Mouse (Mus musculus) gonadal fat pad, adult 2 months (tissue): ENCODE results near the gene Fbxo39. TPM values are rescaled to one million over a fixed set of nuclear protein-coding genes. Genes with fewer than 3 reads are reported as not detected.

ENCODE experiments used
- DNase-seq: peaks from one replicate; pipeline ENCODE4 v3.0.0-alpha.2; 2012; ENCODE audit warnings: low read depth
- polyA plus RNA-seq: library from polyadenylated mRNA; depleted of rRNA; stranded (reverse); fragments of >200 nt; gene quantifications from 2 replicates; pipeline ENCODE4 v1.2.3, GENCODE M21; 2012; rRNA removed

Fbxo39 gene
- polyA plus RNA-seq, 1 experiment = 0.20 TPM

DNA sequence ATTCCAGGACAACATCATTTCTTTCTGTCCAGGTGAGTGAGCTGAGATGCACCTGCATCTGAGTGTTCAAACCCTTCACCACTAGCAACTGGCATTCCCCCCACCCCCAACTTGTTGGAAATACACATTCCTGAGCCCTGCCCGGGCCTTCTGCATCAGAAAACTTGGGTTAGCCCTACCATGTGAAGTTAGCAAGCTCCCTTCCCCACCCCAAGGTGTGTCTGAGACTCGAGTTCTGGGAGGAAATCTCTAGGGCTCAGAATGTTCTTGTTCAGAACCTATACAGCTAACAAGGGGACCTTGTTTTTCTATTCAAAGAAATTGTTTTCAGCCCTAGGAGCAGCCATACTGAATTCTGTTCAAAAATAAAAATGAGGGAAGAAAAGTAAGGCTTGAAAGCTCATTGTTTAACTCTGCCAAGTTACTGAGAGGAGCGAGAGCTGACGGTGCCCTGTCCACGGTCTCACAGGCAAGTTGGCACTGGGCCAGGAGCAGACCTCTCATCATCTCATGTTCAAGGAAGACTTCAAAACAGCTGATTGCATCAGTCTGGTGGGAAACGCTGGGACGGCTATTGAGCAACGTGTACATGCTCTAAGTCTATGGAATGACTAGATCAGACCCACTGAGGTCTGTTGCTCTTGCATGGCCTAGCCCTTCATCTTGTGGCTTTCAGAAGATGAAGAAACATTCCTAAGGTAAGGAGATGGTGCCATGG lies 49.4 kb downstream of the Fbxo39 start:
- DNase-seq = no peak

DNA sequence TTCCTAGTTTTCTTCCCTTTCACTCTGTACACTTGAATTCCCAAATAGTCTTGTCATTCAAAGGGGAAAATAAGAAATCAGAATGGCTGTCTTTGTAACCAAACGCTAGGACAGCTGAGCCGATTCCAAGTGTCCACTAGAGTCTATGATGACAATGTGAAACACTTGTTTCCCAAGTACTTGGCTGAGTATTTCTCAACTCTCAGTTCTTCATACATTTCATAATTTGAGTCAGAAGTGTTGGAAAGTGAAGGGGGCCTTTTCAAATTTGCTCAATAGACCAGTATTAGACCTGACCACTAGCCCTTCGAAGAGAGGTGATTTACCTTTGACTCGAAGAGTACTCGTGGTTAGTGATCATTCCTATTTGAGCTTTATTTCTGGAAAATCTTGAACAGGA lies 50.3 kb downstream of the Fbxo39 start:
- DNase-seq = no peak

DNA sequence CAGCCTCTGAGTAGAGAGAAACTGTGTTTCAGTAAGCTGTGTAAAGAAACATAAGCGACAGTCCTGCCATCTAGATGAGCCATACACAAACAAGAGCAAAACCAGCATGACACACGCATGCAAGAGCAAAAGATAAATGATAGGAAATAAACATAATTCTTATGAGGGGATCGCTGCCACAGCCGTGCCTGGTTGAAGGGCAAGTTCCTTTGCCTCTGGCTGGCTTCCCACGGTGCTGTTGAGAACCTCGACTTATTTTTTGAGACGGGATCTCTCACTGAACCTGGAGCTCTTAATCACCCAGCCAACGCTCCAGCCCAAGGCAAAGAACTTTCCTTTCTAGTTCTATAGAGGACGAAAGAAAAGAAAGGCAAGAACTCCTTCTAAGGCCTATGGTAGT lies 51.9 kb downstream of the Fbxo39 start:
- no peak for DNase-seq

DNA sequence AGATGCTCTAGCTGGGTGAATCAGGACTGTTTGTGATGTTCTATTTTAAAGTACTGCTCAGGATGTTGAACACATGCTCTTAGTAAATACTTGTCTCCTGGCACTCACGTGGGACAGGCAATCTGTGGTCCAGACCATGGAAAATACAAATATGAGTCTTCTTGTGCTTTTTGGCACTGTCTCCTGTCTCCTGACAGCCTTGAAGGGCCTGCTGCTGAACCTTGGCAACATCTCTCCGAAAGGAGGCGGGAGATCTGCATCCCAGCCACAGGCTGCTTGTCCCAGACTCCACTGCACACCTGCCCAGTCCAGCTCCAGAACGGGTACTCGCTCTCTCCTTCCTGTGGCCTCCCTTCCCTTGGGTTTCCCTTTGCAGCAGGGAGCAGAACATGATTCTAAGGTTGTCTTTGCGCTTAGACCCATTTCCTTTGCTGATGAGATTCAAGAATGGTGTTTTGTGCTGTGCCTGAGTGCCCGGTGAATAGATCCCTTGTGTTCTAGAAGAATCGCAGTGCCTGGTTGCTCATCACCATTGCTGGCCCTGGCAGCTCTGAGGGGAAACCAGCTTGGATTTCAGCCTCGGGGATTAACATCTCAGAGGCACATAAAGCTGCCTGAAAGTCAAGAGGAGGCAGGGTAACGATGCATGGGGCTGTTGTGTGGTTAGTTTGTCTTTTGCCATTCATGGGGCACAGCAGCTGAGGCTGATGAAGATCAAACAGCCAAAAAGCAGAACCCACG lies 53.9 kb downstream of the Fbxo39 start:
- no peak for DNase-seq

Other genes starting within 250 kb of the Fbxo39 start
- gene Pitpnm3, start 178.7 kb upstream of the Fbxo39 start, polyA plus RNA-seq = 3.0 and 3.3 TPM in 2 replicates
- gene Gm43951, start 107.6 kb upstream of the Fbxo39 start, polyA plus RNA-seq = 0.22 and 0.56 TPM in 2 replicates
- gene 4933427D14Rik, start 107.0 kb upstream of the Fbxo39 start, polyA plus RNA-seq = 7.2 and 7.3 TPM in 2 replicates
- 88.0 and 88.3 TPM in 2 replicates for gene Txndc17, start 106.9 kb upstream of the Fbxo39 start, polyA plus RNA-seq
- gene Med31, start 98.9 kb upstream of the Fbxo39 start, polyA plus RNA-seq = 7.7 and 8.5 TPM in 2 replicates
- 0.18 and 0.34 TPM in 2 replicates for gene Slc13a5, start 47.2 kb upstream of the Fbxo39 start, polyA plus RNA-seq
- 15.5 and 21.2 TPM in 2 replicates for gene Xaf1, start 12.8 kb upstream of the Fbxo39 start, polyA plus RNA-seq
- 1.6 and 2.2 TPM in 2 replicates for gene Tekt1, start 48.0 kb downstream of the Fbxo39 start, polyA plus RNA-seq
- 13.7 and 22.6 TPM in 2 replicates for gene Smtnl2, start 97.3 kb downstream of the Fbxo39 start, polyA plus RNA-seq
- 1.1 and 1.6 TPM in 2 replicates for gene Ggt6, start 121.1 kb downstream of the Fbxo39 start, polyA plus RNA-seq
- gene Mybbp1a, start 126.9 kb downstream of the Fbxo39 start, polyA plus RNA-seq = 38.7 and 42.8 TPM in 2 replicates
- gene Spns2, start 175.5 kb downstream of the Fbxo39 start, polyA plus RNA-seq = 22.3 and 22.5 TPM in 2 replicates
- 1.0 and 2.5 TPM in 2 replicates for gene Spns3, start 236.1 kb downstream of the Fbxo39 start, polyA plus RNA-seq